Mouse (Mus musculus): ENCODE data around the gene Ms4a18. TPM values are rescaled to one million over a fixed set of nuclear protein-coding genes. Genes with fewer than 3 reads are reported as not detected.

Gene Ms4a18
- total RNA-seq (2023), result not detected

DNA sequence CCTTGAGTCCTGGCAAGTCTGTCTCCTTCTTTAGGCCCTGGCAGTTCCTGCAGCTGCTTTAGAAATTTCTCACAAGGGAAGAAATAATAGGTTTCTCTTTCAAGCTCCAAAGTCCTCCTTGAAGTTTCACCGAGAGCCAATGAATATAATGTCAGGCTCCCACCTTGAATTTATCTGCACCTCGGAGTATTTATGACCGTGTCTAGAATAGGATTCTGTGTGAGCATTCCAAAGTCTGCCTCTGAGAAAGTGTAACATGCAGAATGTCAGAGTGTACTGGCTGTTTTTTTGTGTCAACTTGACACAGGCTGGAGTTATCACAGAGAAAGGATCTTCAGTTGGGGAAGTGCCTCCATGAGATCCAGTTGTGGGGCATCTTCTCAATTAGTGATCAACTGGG, at the start of gene Ms4a18:
Ms4a18 (minus strand) TSS at position 141 of the 400 bp plus-strand sequence.

DNA sequence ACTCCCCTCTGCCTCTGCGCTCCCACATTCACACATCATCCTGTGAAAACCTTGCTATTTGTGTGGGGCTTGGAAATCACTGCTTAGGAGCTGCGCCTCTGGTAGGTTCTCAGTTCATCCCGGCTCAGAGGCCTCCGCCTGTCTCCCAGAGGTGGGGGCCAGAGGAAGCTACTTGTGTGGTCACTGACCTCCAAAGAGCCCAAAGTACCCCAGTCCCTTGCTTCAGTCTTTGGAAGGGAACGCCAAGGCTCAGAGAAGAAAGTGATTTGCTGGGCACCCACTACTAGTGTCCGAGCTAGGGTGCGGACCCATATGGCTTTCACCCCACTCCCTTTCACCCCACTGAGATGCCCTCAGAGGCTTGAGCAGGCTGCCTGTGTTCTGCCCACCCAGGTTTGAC, 24.7 kb downstream of the Ms4a18 start, which contains the start of gene Ms4a15:
Ms4a15 (minus strand) TSS at position 101 of the 400 bp plus-strand sequence.

DNA sequence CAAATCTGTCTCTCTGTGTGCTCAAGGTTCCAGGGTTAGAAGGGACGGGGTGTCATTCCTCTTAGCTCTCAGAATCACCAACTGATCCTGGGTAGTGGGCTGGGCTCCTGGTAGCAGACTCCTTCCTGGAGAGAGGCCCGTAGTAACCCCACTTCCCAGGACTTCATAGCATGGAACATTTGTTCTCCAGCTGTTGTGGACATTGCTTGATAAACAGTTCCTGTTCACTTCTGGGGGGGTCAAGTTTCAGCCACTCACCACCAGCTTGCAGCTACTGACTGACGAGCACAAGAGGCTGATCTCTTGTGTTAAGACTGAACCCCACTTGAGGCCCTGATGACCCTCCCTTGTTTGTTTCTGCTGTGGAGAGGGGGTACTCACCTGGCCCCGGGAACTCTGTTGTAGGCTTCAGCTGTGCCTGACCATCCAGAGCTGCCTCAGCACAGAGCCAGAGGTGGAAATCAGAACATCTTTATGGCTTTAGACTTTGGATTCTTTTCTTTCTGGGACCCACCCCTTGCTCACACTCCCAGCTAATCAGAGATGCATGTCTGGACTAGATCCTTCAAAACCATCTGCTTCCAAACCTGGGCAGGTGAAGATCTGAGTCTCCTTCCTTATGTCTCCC, 43.5 kb downstream of the Ms4a18 start, which contains the start of gene Ms4a10:
Ms4a10 (minus strand) TSS at position 433 of the 628 bp plus-strand sequence.

DNA sequence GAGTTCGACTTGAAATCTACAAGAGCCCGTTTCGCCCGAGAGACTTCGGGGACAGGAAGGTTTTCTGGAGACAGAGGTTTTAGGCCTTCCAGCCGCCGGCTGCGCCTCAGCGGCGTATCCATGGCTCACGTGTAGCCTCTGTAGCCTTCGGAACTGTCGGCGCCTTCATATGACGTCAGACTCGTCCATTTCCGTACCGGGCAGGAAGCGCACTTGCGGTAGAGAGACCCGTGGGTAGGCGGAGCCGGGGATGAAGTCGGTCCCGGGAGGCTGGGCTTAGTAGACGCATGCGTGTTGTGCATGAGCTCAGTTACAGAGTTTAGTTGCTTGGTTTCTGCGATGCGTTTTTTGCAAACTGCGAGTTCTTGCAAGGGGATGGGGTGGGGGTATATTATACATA, 68.7 kb downstream of the Ms4a18 start, which contains the start of gene Ccdc86:
Ccdc86 (minus strand) TSS at position 155 of the 400 bp plus-strand sequence.

Other genes with a start within 250 kb of the Ms4a18 start
- 1 to 10 TPM; 1.4 to 1.6 TPM for gene Cd6, start 188.0 kb downstream of the Ms4a18 start, total RNA-seq (2023)
- gene Slc15a3, start 178.3 kb downstream of the Ms4a18 start, total RNA-seq (2023), result 100 to 1,000 TPM; 150 to 158 TPM
- gene Tmem132a, start 148.1 kb downstream of the Ms4a18 start, total RNA-seq (2023), result under 1 TPM; 0.13 to 0.49 TPM
- gene Tmem109, start 136.0 kb downstream of the Ms4a18 start, total RNA-seq (2023), result 10 to 100 TPM; 23.8 to 40.2 TPM
- 10 to 100 TPM; 50.2 to 74.6 TPM for gene Prpf19, start 122.8 kb downstream of the Ms4a18 start, total RNA-seq (2023)
- gene Zp1, start 97.4 kb downstream of the Ms4a18 start, total RNA-seq (2023), result not detected
- not detected for gene Ptgdr2, start 80.9 kb downstream of the Ms4a18 start, total RNA-seq (2023)
- 10 to 100 TPM; 15.7 to 15.9 TPM for gene Ccdc86, start 68.8 kb downstream of the Ms4a18 start, total RNA-seq (2023)
- not detected for gene Ms4a10, start 43.4 kb downstream of the Ms4a18 start, total RNA-seq (2023)
- not detected for gene Ms4a15, start 24.8 kb downstream of the Ms4a18 start, total RNA-seq (2023)
- gene Ms4a8a, start 63.1 kb upstream of the Ms4a18 start, total RNA-seq (2023), result 10 to 100 TPM; 32.1 to 46.6 TPM
- not detected for gene 1700017D01Rik, start 112.8 kb upstream of the Ms4a18 start, total RNA-seq (2023)
- not detected for gene 1700025F22Rik, start 147.3 kb upstream of the Ms4a18 start, total RNA-seq (2023)
- gene Ms4a13, start 178.7 kb upstream of the Ms4a18 start, total RNA-seq (2023), result not detected
- not detected for gene Ms4a12, start 214.4 kb upstream of the Ms4a18 start, total RNA-seq (2023)
- 1 to 10 TPM; 1.4 to 4.1 TPM for gene Ms4a1, start 248.2 kb upstream of the Ms4a18 start, total RNA-seq (2023)